Mouse (Mus musculus) urinary bladder, postnatal 25 days (tissue): ENCODE measurements around the gene Ascc1.

Source experiments
- DNase-seq: peaks from one replicate; pipeline ENCODE4 v3.0.0; 2022; ENCODE audit warnings: low spot score

Gene Ascc1

GRCm38 (mm10) chr10:60019299-60019698 lies 16.7 kb downstream of the Ascc1 start:
- DNase-seq: no peak

- no peak for DNase-seq
Measured at GRCm38 (mm10) chr10:60023751-60024150, 21.1 kb downstream of the Ascc1 start.

- no peak for DNase-seq
Measured at GRCm38 (mm10) chr10:60026759-60027395, 24.3 kb downstream of the Ascc1 start.

GRCm38 (mm10) chr10:60027619-60028084 lies 25.0 kb downstream of the Ascc1 start:
- no peak for DNase-seq

GRCm38 (mm10) chr10:60028181-60028580 lies 25.6 kb downstream of the Ascc1 start:
- DNase-seq: no peak

GRCm38 (mm10) chr10:60028979-60029378 lies 26.4 kb downstream of the Ascc1 start:
- DNase-seq: no peak

GRCm38 (mm10) chr10:60029387-60029786 lies 26.8 kb downstream of the Ascc1 start:
- DNase-seq: no peak

GRCm38 (mm10) chr10:60031562-60031961 lies 29.0 kb downstream of the Ascc1 start:
- no peak for DNase-seq

GRCm38 (mm10) chr10:60031985-60032384 lies 29.4 kb downstream of the Ascc1 start:
- no peak for DNase-seq

GRCm38 (mm10) chr10:60032622-60033021 lies 30.0 kb downstream of the Ascc1 start:
- DNase-seq: no peak

GRCm38 (mm10) chr10:60033064-60033463 lies 30.5 kb downstream of the Ascc1 start:
- DNase-seq: no peak

GRCm38 (mm10) chr10:60034621-60035020 lies 32.0 kb downstream of the Ascc1 start:
- no peak for DNase-seq

GRCm38 (mm10) chr10:60035744-60036143 lies 33.1 kb downstream of the Ascc1 start:
- no peak for DNase-seq

- no peak for DNase-seq
Measured at GRCm38 (mm10) chr10:60042350-60042922, 39.8 kb downstream of the Ascc1 start.

GRCm38 (mm10) chr10:60046696-60047095 lies 44.1 kb downstream of the Ascc1 start:
- DNase-seq: no peak

- no peak for DNase-seq
Measured at GRCm38 (mm10) chr10:60050581-60050980, 48.0 kb downstream of the Ascc1 start.

- no peak for DNase-seq
Measured at GRCm38 (mm10) chr10:60053073-60053472, 50.5 kb downstream of the Ascc1 start.

GRCm38 (mm10) chr10:60062173-60062572 lies 59.6 kb downstream of the Ascc1 start:
- no peak for DNase-seq

- no peak for DNase-seq
Measured at GRCm38 (mm10) chr10:60062931-60063330, 60.3 kb downstream of the Ascc1 start.

GRCm38 (mm10) chr10:60066524-60066923 lies 63.9 kb downstream of the Ascc1 start:
- no peak for DNase-seq

GRCm38 (mm10) chr10:60075159-60075558 lies 72.6 kb downstream of the Ascc1 start:
- no peak for DNase-seq

GRCm38 (mm10) chr10:60077226-60077625 lies 74.6 kb downstream of the Ascc1 start:
- DNase-seq: no peak

- no peak for DNase-seq
Measured at GRCm38 (mm10) chr10:60077736-60078560, 75.3 kb downstream of the Ascc1 start.
